Mouse (Mus musculus): Measurements from ENCODE around the gene Gm4869.

GRCm38 (mm10) chr5:140444012-140444411 is 1.4 kb upstream of the Gm4869 start:
- TF ChIP-seq CTCF (IDR thresholded peaks at IDR 0.05; ENCODE audit: control insufficient read depth, insufficient read depth, insufficient replicate concordance, low read depth, low read length) (no peak), POLR2A (IDR thresholded peaks at IDR 0.05; ENCODE audit: control insufficient read depth, low read depth, low read length) (no peak)
